Mouse (Mus musculus) heart, postnatal 36 days (tissue): ENCODE data around the gene Sh3bp5. TPM values are rescaled to one million over a fixed set of nuclear protein-coding genes. Genes with fewer than 3 reads are reported as not detected.
"Not testable (repeated sequence)": the region's sequence is repeated elsewhere in the genome, so short reads cannot be mapped to it uniquely, and the experiment has no call there.

Experiments used
- DNase-seq, 2 experiments: peaks; one replicate each; pipeline ENCODE4 v3.0.0; 2021 to 2022
- intact Hi-C: fragments of 180-260 bp; cut with DNase I; formaldehyde crosslinking; loops from one replicate; pipeline ENCODE4 v1.15.1; 2025
- total RNA-seq, 2 experiments: library from RNA; stranded (reverse); gene quantifications; 2 replicates each; pipeline ENCODE4 v1.2.3; 2021

The Sh3bp5 gene
- 10 to 100 TPM; 56.4 to 60.6 TPM for total RNA-seq

GRCm38 (mm10) chr14:31435930-31436693 lies at the start of gene Sh3bp5:
Gene Sh3bp5, minus strand, starts transcription at chr14:31436078.
- DNase-seq: peak; percentile 97 to 98
- intact Hi-C loops: loop anchor here (1.0 to 2.0 kb wide), 3 partner anchors 27 to 50 kb away; no protein-coding TSS in a partner anchor

DNA sequence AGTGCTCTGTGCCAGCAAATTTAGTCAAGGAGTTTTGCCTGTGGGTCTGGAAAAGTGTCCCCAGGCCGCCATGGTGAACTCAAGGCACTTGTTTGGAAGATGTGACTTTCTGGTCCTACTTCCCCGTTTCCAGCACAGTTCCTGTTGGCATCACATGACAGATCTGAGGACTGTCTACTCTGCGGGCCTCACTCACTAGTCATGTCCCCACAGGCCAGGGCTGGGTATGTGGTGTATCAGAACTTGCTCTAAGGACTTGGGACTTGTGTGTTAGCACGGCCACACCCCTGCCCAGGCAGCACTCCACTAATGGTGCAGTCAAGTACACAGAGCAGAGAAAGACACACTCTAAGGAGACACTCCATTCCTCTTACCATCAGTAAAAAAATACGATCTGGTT lies 46.5 kb upstream of the Sh3bp5 start:
- DNase-seq: no peak
- intact Hi-C loops: no loop called here

GRCm38 (mm10) chr14:31473297-31473696 lies 37.4 kb upstream of the Sh3bp5 start:
- DNase-seq: no peak
- intact Hi-C loops: loop anchor here (1.0 kb wide), 1 partner anchor 108 kb away; no protein-coding TSS in a partner anchor

- intact Hi-C loops: loop anchor here (1.0 kb wide), 3 partner anchors 107 to 200 kb away; no protein-coding TSS in a partner anchor
- peak; percentile 61 to 64 for DNase-seq
Measured at GRCm38 (mm10) chr14:31472451-31473061, 36.7 kb upstream of the Sh3bp5 start.

- DNase-seq: no peak
- intact Hi-C loops: loop anchor here (2.0 kb wide), 1 partner anchor 83 kb away; no protein-coding TSS in a partner anchor
Measured at GRCm38 (mm10) chr14:31469711-31470110, 33.8 kb upstream of the Sh3bp5 start.

DNA sequence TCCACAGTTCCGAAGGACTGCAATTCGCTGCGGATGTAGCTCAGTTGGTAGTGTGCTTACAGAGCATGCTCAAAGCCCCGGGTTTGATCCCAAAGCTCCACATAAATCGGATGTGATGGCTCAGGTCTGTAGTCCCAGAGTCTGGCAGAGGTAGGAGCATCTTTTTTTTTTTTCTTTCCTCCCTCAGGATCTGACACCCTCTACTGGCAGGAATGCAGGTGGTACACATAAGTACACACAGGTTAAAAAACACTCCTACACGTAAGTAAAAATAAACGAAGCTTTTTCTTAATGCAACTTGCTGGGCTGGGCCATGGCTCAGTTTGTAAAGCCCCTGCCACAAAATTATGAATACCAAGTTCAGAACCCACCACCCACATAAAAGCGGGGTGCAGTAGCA lies 28.3 kb upstream of the Sh3bp5 start:
- intact Hi-C loops: no loop called here
- DNase-seq: peak in 1 of 2 experiments; percentile 27

DNA sequence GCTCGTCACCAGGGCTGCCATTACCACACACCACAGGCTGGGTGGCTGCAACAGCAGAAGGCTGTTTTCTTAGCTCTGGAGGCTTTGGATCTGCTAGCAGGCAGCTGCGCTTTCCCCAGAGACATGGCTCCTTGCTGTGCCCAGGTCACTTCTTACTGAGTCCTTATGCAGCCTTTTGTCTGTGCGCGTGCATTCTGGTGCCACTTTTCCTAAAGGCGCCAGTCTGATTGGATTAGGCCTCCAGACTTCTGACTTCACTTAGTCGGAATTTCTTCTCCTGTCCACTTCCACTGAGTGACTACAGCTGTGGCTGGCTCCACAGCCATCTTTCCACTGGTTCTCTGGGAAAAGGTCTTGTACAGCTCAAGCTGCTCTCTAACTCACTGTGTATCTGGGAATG lies 27.0 kb upstream of the Sh3bp5 start:
- peak; percentile 34 to 56 for DNase-seq
- intact Hi-C loops: loop anchor here (2.0 kb wide), 1 partner anchor 26 kb away; the partner anchor contains the start of gene Sh3bp5

DNA sequence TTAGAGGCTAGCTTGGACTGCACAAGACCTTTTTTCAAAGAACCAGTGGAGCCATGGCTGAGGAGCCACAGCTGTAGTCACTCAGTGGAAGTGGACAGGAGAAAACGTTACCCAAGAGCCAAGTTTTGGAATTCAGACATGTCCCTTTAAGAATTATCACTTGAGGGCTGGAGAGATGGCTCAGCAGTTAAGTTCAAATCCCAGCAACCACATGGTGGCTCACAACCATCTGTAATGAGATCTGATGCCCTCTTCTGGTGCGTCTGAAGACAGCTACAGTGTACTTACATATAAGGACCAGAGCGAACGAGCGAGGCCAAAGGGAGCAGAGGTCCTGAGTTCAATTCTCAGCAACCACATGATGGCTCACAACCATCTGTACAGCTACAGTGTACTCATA lies 26.3 kb upstream of the Sh3bp5 start:
- DNase-seq: peak in 1 of 2 experiments; percentile 24
- intact Hi-C loops: loop anchor here (2.0 kb wide), 1 partner anchor 25 kb away; the partner anchor contains the start of gene Sh3bp5

DNA sequence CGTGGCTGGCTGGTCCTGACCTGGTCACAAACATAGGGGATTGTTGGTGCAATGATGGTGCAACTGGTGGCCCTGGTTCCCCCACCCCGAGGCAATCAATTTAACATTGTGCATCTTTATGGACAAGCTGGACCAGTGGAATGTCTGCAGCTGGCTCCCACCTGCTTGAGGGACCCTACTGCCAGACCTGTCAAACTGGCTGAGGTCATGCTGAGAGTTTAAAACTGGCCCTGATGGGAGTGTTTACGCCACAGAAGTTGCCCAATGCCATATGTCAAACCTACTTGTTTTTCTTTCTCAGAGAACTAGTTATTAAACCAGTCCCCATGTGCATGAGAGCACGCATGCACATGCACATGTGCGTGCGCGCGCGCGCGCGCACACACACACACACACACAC lies 22.1 kb upstream of the Sh3bp5 start:
- intact Hi-C loops: no loop called here
- DNase-seq: peak in 1 of 2 experiments; percentile 21

GRCm38 (mm10) chr14:31456064-31456721 lies 20.3 kb upstream of the Sh3bp5 start:
- intact Hi-C loops: no loop called here
- no peak for DNase-seq

- no peak for DNase-seq
- intact Hi-C loops: no loop called here
Measured at GRCm38 (mm10) chr14:31454849-31455566, 19.1 kb upstream of the Sh3bp5 start.

- intact Hi-C loops, DNase-seq: not testable (repeated sequence)
Measured at GRCm38 (mm10) chr14:31453946-31454345, 18.1 kb upstream of the Sh3bp5 start.

DNA sequence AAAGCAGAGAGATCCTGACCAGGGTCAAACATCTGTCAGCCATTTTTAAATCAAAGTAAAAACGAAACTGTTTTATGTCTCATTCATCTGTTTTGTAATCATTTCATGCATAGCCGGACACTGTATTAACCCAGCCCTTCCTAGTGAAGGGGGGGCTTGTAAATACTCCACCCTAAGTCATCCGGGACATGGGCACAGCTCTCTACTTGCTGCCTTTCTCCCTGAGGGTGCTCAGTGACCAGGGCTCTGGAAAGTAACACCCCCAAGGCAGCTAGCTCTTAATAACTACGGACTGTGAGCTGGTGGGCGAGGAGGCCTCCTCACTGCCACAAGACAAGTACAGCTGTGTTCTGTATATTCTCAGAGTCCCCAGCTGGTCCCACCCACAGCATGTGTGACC lies 13.1 kb upstream of the Sh3bp5 start:
- no peak for DNase-seq
- intact Hi-C loops: no loop called here

- intact Hi-C loops: no loop called here
- DNase-seq: no peak
Measured at GRCm38 (mm10) chr14:31443616-31444015, 7.7 kb upstream of the Sh3bp5 start.

- DNase-seq: no peak
- intact Hi-C loops: no loop called here
Measured at GRCm38 (mm10) chr14:31440725-31441124, 4.8 kb upstream of the Sh3bp5 start.

DNA sequence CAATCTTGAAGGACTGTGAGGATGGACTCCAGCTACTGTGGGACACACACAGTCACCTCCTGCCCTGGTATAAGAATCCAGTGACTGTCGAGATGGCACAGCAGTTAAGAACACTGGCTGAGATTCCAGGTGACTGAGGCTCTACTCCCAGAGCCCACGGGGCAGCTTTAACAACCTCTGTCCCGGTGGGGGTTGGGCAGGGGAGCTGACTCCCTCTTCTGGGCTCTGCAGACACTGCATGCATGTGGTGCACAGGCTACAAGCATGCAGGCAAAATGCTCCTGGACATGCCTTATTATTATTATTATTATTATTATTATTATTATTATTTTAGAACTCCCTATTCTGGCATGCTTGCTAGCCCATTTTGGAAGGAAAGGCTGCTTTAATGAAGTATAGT lies 4.4 kb upstream of the Sh3bp5 start:
- DNase-seq: no peak

GRCm38 (mm10) chr14:31439279-31439678 lies 3.4 kb upstream of the Sh3bp5 start:
- no peak for DNase-seq
- intact Hi-C loops: no loop called here

More for the DNA sequence above, 4.4 kb upstream of the Sh3bp5 start:
- intact Hi-C loops: no loop called here

DNA sequence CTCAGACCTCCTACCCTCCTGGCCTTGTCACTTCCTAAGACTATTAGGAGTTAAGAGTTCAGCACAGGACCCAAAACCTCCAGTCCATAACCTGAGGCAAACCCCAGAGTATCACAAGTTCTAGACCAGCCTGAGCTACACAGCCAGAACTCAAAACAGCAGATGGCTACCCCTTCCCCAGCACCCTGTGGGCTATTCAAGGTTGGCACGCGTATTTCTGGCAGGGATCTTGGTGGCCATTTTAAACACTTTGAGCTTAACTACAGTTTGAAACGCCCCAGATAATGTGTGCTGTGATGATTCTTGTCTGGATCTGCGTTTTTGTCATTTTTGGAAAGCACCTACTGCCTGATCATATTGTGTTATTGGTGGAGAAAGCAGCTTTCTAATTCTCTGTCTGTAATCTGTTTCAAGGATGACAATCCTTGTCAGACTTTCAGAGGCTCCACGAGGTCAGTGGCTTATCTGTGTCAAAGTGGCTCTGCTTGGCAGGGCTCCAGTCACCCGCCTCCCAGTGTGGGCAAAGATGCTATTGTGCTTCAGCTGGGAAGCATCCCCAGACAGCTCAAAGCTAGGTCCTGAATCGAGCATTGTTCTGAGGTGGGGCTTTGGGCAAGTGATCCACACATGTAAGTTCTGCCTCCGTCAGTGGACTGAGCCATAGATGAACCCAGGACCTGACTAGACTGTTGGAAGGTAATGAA lies 2.1 kb upstream of the Sh3bp5 start:
- DNase-seq: no peak
- intact Hi-C loops: loop anchor here (2.0 kb wide), 1 partner anchor 25 kb away; no protein-coding TSS in a partner anchor

- intact Hi-C loops: loop anchor here (2.0 kb wide), 1 partner anchor 26 kb away; no protein-coding TSS in a partner anchor
Measured at GRCm38 (mm10) chr14:31435018-31435915, 611 bp downstream of the Sh3bp5 start.

More at GRCm38 (mm10) chr14:31435018-31435915, 611 bp downstream of the Sh3bp5 start:
- peak in 1 of 2 experiments; percentile 57 for DNase-seq
